8 mouse cellular contexts compared by ENCODE assay signal in genomic region chr4:106847591-106848289, GRCm38 (mm10). TPM values are rescaled to one million over a fixed set of nuclear protein-coding genes. Genes with fewer than 3 reads are reported as not detected.
DNase-seq lines count a peak whose midpoint lies in the region; ATAC-seq lines count a peak whose summit lies in the region.

No protein-coding gene starts in this region.

- peak; percentile 68 for ATAC-seq in hindbrain, embryonic 15.5 days (ENCODE audit: low FRiP score, low read depth)
- peak; percentile 57 for ATAC-seq in liver, embryonic 12.5 days
- no peak; the same call in 1 of the 2 replicates for ATAC-seq in neural tube, embryonic 15.5 days (ENCODE audit: low FRiP score)
- ATAC-seq in activated CD4-positive, CD25-positive, alpha-beta regulatory T cell, adult 4 months, result no peak

- DNase-seq in urinary bladder, postnatal 25 days (ENCODE audit: low spot score), result peak; percentile 37
- no peak for DNase-seq in urinary bladder, adult 2 months (ENCODE audit: low spot score)
- peak; percentile 92 for DNase-seq in forelimb bud, embryonic 11.5 days (ENCODE audit: low read depth, low spot score)
- no peak for DNase-seq in left cerebral cortex, postnatal 36 days (ENCODE audit: low spot score in 2 of 2)

- peaks cover 18% of the 10 kb centered on the region for H3K4me1 ChIP-seq in hindbrain, embryonic 15.5 days (replicated peaks)
- peaks cover 22% of the 10 kb centered on the region for H3K4me1 ChIP-seq in liver, embryonic 12.5 days
- H3K4me1 ChIP-seq in neural tube, embryonic 15.5 days, result peaks cover 19% of the 10 kb centered on the region

- WGBS in hindbrain, embryonic 15.5 days, result 20% methylated on average over 9 of the region's 9 CpGs
- 25% methylated on average over 9 of the region's 9 CpGs for WGBS in liver, embryonic 12.5 days (ENCODE audit: insufficient replicate concordance)
- 26% methylated on average over 9 of the region's 9 CpGs for WGBS in neural tube, embryonic 15.5 days

- peak overlapping the region; percentile 32 for H3K4me2 ChIP-seq in hindbrain, embryonic 15.5 days
- peak overlapping the region; percentile 41 for H3K4me2 ChIP-seq in liver, embryonic 12.5 days
- H3K4me2 ChIP-seq in neural tube, embryonic 15.5 days, result no peak overlapping the region; the same call in 1 of the 2 replicates

- H3K9ac ChIP-seq in hindbrain, embryonic 15.5 days, result no peak overlapping the region
- H3K9ac ChIP-seq in liver, embryonic 12.5 days, result no peak overlapping the region
- no peak overlapping the region for H3K9ac ChIP-seq in neural tube, embryonic 15.5 days (replicated peaks)

- H3K4me3 ChIP-seq in hindbrain, embryonic 15.5 days, result no peak overlapping the region
- 0 out of 2 replicates have a peak overlapping the region, but pooled peaks have one; percentile 1 for H3K4me3 ChIP-seq in liver, embryonic 12.5 days
- no peak overlapping the region for H3K4me3 ChIP-seq in neural tube, embryonic 15.5 days (replicated peaks)

- no peaks in the 10 kb centered on the region for H3K36me3 ChIP-seq in hindbrain, embryonic 15.5 days
- H3K36me3 ChIP-seq in liver, embryonic 12.5 days, result no peaks in the 10 kb centered on the region
- no peaks in the 10 kb centered on the region for H3K36me3 ChIP-seq in neural tube, embryonic 15.5 days

- H3K27me3 ChIP-seq in hindbrain, embryonic 15.5 days, result no peaks in the 10 kb centered on the region
- peaks cover 6% of the 10 kb centered on the region; the same call in 1 of the 2 replicates for H3K27me3 ChIP-seq in liver, embryonic 12.5 days (replicated peaks)
- H3K27me3 ChIP-seq in neural tube, embryonic 15.5 days (replicated peaks), result no peaks in the 10 kb centered on the region

- intact Hi-C loops in left cerebral cortex, postnatal 36 days (cut with DNase I), result no loop called here

- H3K9me3 ChIP-seq in hindbrain, embryonic 15.5 days, result no peaks in the 10 kb centered on the region
- H3K9me3 ChIP-seq in liver, embryonic 12.5 days (replicated peaks), result no peaks in the 10 kb centered on the region
- no peaks in the 10 kb centered on the region for H3K9me3 ChIP-seq in neural tube, embryonic 15.5 days (replicated peaks)

- H3K27ac ChIP-seq in hindbrain, embryonic 15.5 days (replicated peaks), result peak overlapping the region; percentile 43
- peak overlapping the region; percentile 65 for H3K27ac ChIP-seq in liver, embryonic 12.5 days
- peak overlapping the region; percentile 58 for H3K27ac ChIP-seq in neural tube, embryonic 15.5 days (replicated peaks)

RNA-seq across cellular contexts. Expression of gene Acot11, which starts 42.9 kb away (rescaled TPM):
- 7.2 and 11.2 TPM in 2 replicates for polyA plus RNA-seq in urinary bladder, adult 2 months (2012; rRNA removed)
- polyA plus RNA-seq in hindbrain, embryonic 15.5 days (2015; fragmentation: Nextera tagmentation; extraction: Ambion mirVana), result 2.1 and 2.4 TPM in 2 replicates
- 7.5 and 7.6 TPM in 2 replicates for polyA plus RNA-seq in liver, embryonic 12.5 days (2016; fragmentation: Nextera tagmentation; extraction: Ambion mirVana)
- 2.4 and 3.1 TPM in 2 replicates for polyA plus RNA-seq in neural tube, embryonic 15.5 days (2015; fragmentation: Nextera tagmentation; extraction: Ambion mirVana)
- polyA plus RNA-seq in activated CD4-positive, CD25-positive, alpha-beta regulatory T cell, adult 4 months (2017; shearing (Covaris generic)), result 1 to 10 TPM; 6.1 to 9.0 TPM
- total RNA-seq in left cerebral cortex, postnatal 36 days (2021), result 10 to 100 TPM; 43.0 to 51.2 TPM

Comparison
In these comparisons a context has a peak if more than half of its experiments do, and no peak if none do; other contexts are left out.
1. DNase-seq: peak in urinary bladder, postnatal 25 days (single experiment) and forelimb bud, embryonic 11.5 days (single experiment); none in urinary bladder, adult 2 months (single experiment) and left cerebral cortex, postnatal 36 days (0 of 2).
2. ATAC-seq: peak in hindbrain, embryonic 15.5 days (single experiment) and liver, embryonic 12.5 days (single experiment); none in neural tube, embryonic 15.5 days (single experiment) and activated CD4-positive, CD25-positive, alpha-beta regulatory T cell, adult 4 months (single experiment).
3. Peak in every context shown above with its lines, with median percentiles within 50 percentile points of each other: H3K27ac ChIP-seq.